Mouse (Mus musculus) thymus, adult 2 months (tissue): ENCODE measurements around the gene Vmn1r66.

Source experiments
- CTCF ChIP-seq: fragments of 200-500 bp; IDR thresholded peaks from 2 replicates; pipeline ENCODE4 v1.5.1; 2012; ENCODE audit warnings: mild to moderate bottlenecking, control low read depth, low read length, moderate library complexity, borderline replicate concordance; ENCODE audit not compliant: control insufficient read depth, poor library complexity, insufficient read depth; ENCODE audit errors: extremely low read depth
- POLR2A ChIP-seq: fragments of 200-500 bp; IDR thresholded peaks from 2 replicates; pipeline ENCODE4 v1.6.1; 2012; ENCODE audit warnings: mild to moderate bottlenecking, low read length, control low read depth, moderate library complexity; ENCODE audit not compliant: control insufficient read depth, poor library complexity, insufficient read depth; ENCODE audit errors: extremely low read depth

GRCm38 (mm10) chr7:10277906-10278305 lies at the start of gene Vmn1r66:
- TF ChIP-seq CTCF, result no peak
- TF ChIP-seq POLR2A, result no peak
